Mouse (Mus musculus) heart, adult 11 months (tissue): Measurements from ENCODE around the gene Uqcr10.
"Not testable (repeated sequence)": the region's sequence is repeated elsewhere in the genome, so short reads cannot be mapped to it uniquely, and the experiment has no call there.

Source experiments
- DNase-seq: peaks from one replicate; pipeline ENCODE4 v3.0.0; 2022

The Uqcr10 gene

GRCm38 (mm10) chr11:4712822-4713221 is 8.7 kb upstream of the Uqcr10 start:
- no peak for DNase-seq

GRCm38 (mm10) chr11:4710188-4710587 is 6.0 kb upstream of the Uqcr10 start:
- DNase-seq, result not testable (repeated sequence)

GRCm38 (mm10) chr11:4705178-4705577 is 1.0 kb upstream of the Uqcr10 start:
- DNase-seq, result no peak

GRCm38 (mm10) chr11:4703688-4704071 is 462 bp downstream of the Uqcr10 start:
- no peak for DNase-seq

- DNase-seq, result no peak
These were observed 3.4 kb downstream of the Uqcr10 start for GRCm38 (mm10) chr11:4700726-4701125.

GRCm38 (mm10) chr11:4697043-4697983 is 6.8 kb downstream of the Uqcr10 start:
- peak; percentile 95 for DNase-seq

GRCm38 (mm10) chr11:4692162-4692561 is 12.0 kb downstream of the Uqcr10 start:
- DNase-seq, result no peak

GRCm38 (mm10) chr11:4691213-4691612 is 12.9 kb downstream of the Uqcr10 start:
- DNase-seq, result no peak

- no peak for DNase-seq
These were observed 13.8 kb downstream of the Uqcr10 start for GRCm38 (mm10) chr11:4690353-4690752.

- no peak for DNase-seq
These were observed 15.3 kb downstream of the Uqcr10 start for GRCm38 (mm10) chr11:4688632-4689380.

GRCm38 (mm10) chr11:4687874-4688273 is 16.3 kb downstream of the Uqcr10 start:
- no peak for DNase-seq

GRCm38 (mm10) chr11:4687027-4687426 is 17.1 kb downstream of the Uqcr10 start:
- no peak for DNase-seq

GRCm38 (mm10) chr11:4685510-4685909 is 18.6 kb downstream of the Uqcr10 start:
- peak; percentile 86 for DNase-seq

- no peak for DNase-seq
These were observed 19.1 kb downstream of the Uqcr10 start for GRCm38 (mm10) chr11:4685071-4685470.

GRCm38 (mm10) chr11:4684186-4684585 is 20.0 kb downstream of the Uqcr10 start:
- DNase-seq, result no peak

GRCm38 (mm10) chr11:4683516-4683915 is 20.6 kb downstream of the Uqcr10 start:
- DNase-seq, result no peak

- DNase-seq, result no peak
These were observed 24.0 kb downstream of the Uqcr10 start for GRCm38 (mm10) chr11:4680126-4680525.

- DNase-seq, result no peak
These were observed 24.7 kb downstream of the Uqcr10 start for GRCm38 (mm10) chr11:4679441-4679832.

GRCm38 (mm10) chr11:4678700-4679440 is 25.3 kb downstream of the Uqcr10 start:
- no peak for DNase-seq

GRCm38 (mm10) chr11:4677250-4677872 is 26.8 kb downstream of the Uqcr10 start:
- DNase-seq, result no peak

GRCm38 (mm10) chr11:4675693-4676092 is 28.4 kb downstream of the Uqcr10 start:
- DNase-seq, result no peak

GRCm38 (mm10) chr11:4675126-4675562 is 29.0 kb downstream of the Uqcr10 start:
- DNase-seq, result no peak

- no peak for DNase-seq
These were observed 29.5 kb downstream of the Uqcr10 start for GRCm38 (mm10) chr11:4674593-4674992.
